Mouse (Mus musculus) forebrain, embryonic 15.5 days (tissue): ENCODE data around the gene Ap2m1. TPM values are rescaled to one million over a fixed set of nuclear protein-coding genes. Genes with fewer than 3 reads are reported as not detected.
"Not testable (repeated sequence)": the region's sequence is repeated elsewhere in the genome, so short reads cannot be mapped to it uniquely, and the experiment has no call there.

Source experiments
- ATAC-seq: fragments of 200-750 bp; cut with Nextera tagmentation; replicated peaks from 2 replicates; pipeline ENCODE4 v1.8.0; 2017; ENCODE audit warnings: mild to moderate bottlenecking, moderate TSS enrichment, moderate library complexity
- H3K27ac ChIP-seq: fragments of 300-500 bp; sonication (generic); replicated peaks from 2 replicates; pipeline ENCODE4 v1.5.1; 2015; ENCODE audit warnings: mild to moderate bottlenecking, inconsistent platforms
- H3K27me3 ChIP-seq: fragments of 300-500 bp; sonication (generic); 2 replicates; pipeline ENCODE4 v1.6.1; 2015; ENCODE audit warnings: inconsistent platforms
- H3K36me3 ChIP-seq: fragments of 300-500 bp; sonication (generic); 2 replicates; pipeline ENCODE4 v1.6.1; 2015; ENCODE audit warnings: mild to moderate bottlenecking, inconsistent platforms
- H3K4me1 ChIP-seq: fragments of 300-500 bp; sonication (generic); 2 replicates; pipeline ENCODE4 v1.6.1; 2015; ENCODE audit warnings: inconsistent platforms
- H3K4me2 ChIP-seq: fragments of 300-500 bp; sonication (generic); replicated peaks from 2 replicates; pipeline ENCODE4 v1.6.1; 2015; ENCODE audit warnings: mild to moderate bottlenecking, inconsistent platforms
- H3K4me3 ChIP-seq: fragments of 300-500 bp; sonication (generic); 2 replicates; pipeline ENCODE4 v1.5.1; 2015; ENCODE audit warnings: mild to moderate bottlenecking, inconsistent platforms
- H3K9ac ChIP-seq: fragments of 300-500 bp; sonication (generic); replicated peaks from 2 replicates; pipeline ENCODE4 v1.6.1; 2015; ENCODE audit warnings: mild to moderate bottlenecking, inconsistent platforms
- H3K9me3 ChIP-seq: fragments of 300-500 bp; sonication (generic); 2 replicates; pipeline ENCODE4 v1.6.1; 2016; ENCODE audit warnings: inconsistent platforms
- WGBS: fragments of 180-500 bp; shearing (Covaris S2); methylation state at CpG from one replicate; pipeline ENCODE4 v1.1.7; 2015; ENCODE audit warnings: mixed read lengths; 5-methylcytosine and 5-hydroxymethylcytosine counted together
- polyA plus RNA-seq: library from polyadenylated mRNA; unstranded; fragments of >200 nt; fragmentation: Nextera tagmentation; extraction: Ambion mirVana; gene quantifications from 2 replicates; pipeline ENCODE4 v1.2.1, GENCODE M21; 2015

The Ap2m1 gene
- 1,124 and 1,145 TPM in 2 replicates for polyA plus RNA-seq

GRCm38 (mm10) chr16:20535296-20536080 is at the start of gene Ap2m1:
Ap2m1 (plus strand) TSS chr16:20535478.
- H3K27me3 ChIP-seq, result no peaks in the 10 kb centered on the region
- H3K4me3 ChIP-seq, result peak within 1 kb of the TSS; percentile 88
- H3K9me3 ChIP-seq, result no peaks in the 10 kb centered on the region
- H3K4me1 ChIP-seq, result peaks cover 26% of the 10 kb centered on the region
- H3K36me3 ChIP-seq, result peaks cover 42% of the 10 kb centered on the region
- peak within 1 kb of the TSS; percentile 80 for H3K27ac ChIP-seq
- under 1% methylated on average over 52 of the region's 52 CpGs for WGBS
- peak within 1 kb of the TSS; percentile 87 for H3K4me2 ChIP-seq
- H3K9ac ChIP-seq, result peak within 1 kb of the TSS; percentile 97
- ATAC-seq, result peak; percentile 99

GRCm38 (mm10) chr16:20486048-20486447 is 49.2 kb upstream of the Ap2m1 start:
- Histone ChIP-seq H3K9ac (no peak overlapping the region), H3K4me2 (no peak overlapping the region), H3K27me3 (no peaks in the 10 kb centered on the region), H3K36me3 (no peaks in the 10 kb centered on the region), H3K4me3 (no peak overlapping the region), H3K9me3 (no peaks in the 10 kb centered on the region), H3K4me1 (no peaks in the 10 kb centered on the region), H3K27ac (no peak overlapping the region)
- WGBS, result 44% methylated on average over 3 of the region's 3 CpGs
- no peak for ATAC-seq

GRCm38 (mm10) chr16:20488151-20488550 is 47.1 kb upstream of the Ap2m1 start:
- no peaks in the 10 kb centered on the region for H3K36me3 ChIP-seq
- no peak overlapping the region for H3K27ac ChIP-seq

GRCm38 (mm10) chr16:20488751-20489150 is 46.5 kb upstream of the Ap2m1 start:
- H3K4me3 ChIP-seq, ATAC-seq, H3K27ac ChIP-seq, H3K4me2 ChIP-seq, H3K27me3 ChIP-seq, H3K36me3 ChIP-seq, H3K9ac ChIP-seq, H3K9me3 ChIP-seq, H3K4me1 ChIP-seq: not testable (repeated sequence)
- WGBS, result 86% methylated on average over 9 of the region's 9 CpGs

More at GRCm38 (mm10) chr16:20488151-20488550, 47.1 kb upstream of the Ap2m1 start:
- WGBS, result 86% methylated on average over 1 of the region's 1 CpGs
- Histone ChIP-seq H3K27me3 (no peaks in the 10 kb centered on the region), H3K4me3 (no peak overlapping the region), H3K4me2 (no peak overlapping the region), H3K4me1 (no peaks in the 10 kb centered on the region), H3K9ac (no peak overlapping the region), H3K9me3 (no peaks in the 10 kb centered on the region)
- ATAC-seq, result no peak

GRCm38 (mm10) chr16:20489233-20489632 is 46.0 kb upstream of the Ap2m1 start:
- Histone ChIP-seq H3K27me3 (no peaks in the 10 kb centered on the region), H3K9me3 (no peaks in the 10 kb centered on the region), H3K4me2 (no peak overlapping the region), H3K4me3 (no peak overlapping the region), H3K36me3 (no peaks in the 10 kb centered on the region), H3K9ac (no peak overlapping the region), H3K27ac (no peak overlapping the region), H3K4me1 (no peaks in the 10 kb centered on the region)
- 75% methylated on average over 2 of the region's 2 CpGs for WGBS
- ATAC-seq, result no peak

- WGBS, result 57% methylated on average over 2 of the region's 2 CpGs
- no peak overlapping the region for H3K27ac ChIP-seq
Observed at GRCm38 (mm10) chr16:20490581-20490980, 44.7 kb upstream of the Ap2m1 start.

GRCm38 (mm10) chr16:20491301-20491700 is 44.0 kb upstream of the Ap2m1 start:
- H3K4me1 ChIP-seq, result no peaks in the 10 kb centered on the region
- H3K4me2 ChIP-seq, result no peak overlapping the region
- no peaks in the 10 kb centered on the region for H3K36me3 ChIP-seq
- no peak overlapping the region for H3K27ac ChIP-seq
- H3K4me3 ChIP-seq, result no peak overlapping the region
- no peak for ATAC-seq
- WGBS, result 84% methylated on average over 2 of the region's 2 CpGs
- H3K9ac ChIP-seq, result no peak overlapping the region
- 0 out of 2 replicates have a peak, but pooled peaks cover 6% of the 10 kb centered on the region for H3K27me3 ChIP-seq
- H3K9me3 ChIP-seq, result no peaks in the 10 kb centered on the region

More at GRCm38 (mm10) chr16:20490581-20490980, 44.7 kb upstream of the Ap2m1 start:
- Histone ChIP-seq H3K36me3 (no peaks in the 10 kb centered on the region), H3K4me2 (no peak overlapping the region), H3K9me3 (no peaks in the 10 kb centered on the region), H3K27me3 (no peaks in the 10 kb centered on the region), H3K4me3 (no peak overlapping the region), H3K9ac (no peak overlapping the region), H3K4me1 (no peaks in the 10 kb centered on the region)
- ATAC-seq, result no peak

GRCm38 (mm10) chr16:20493452-20493851 is 41.8 kb upstream of the Ap2m1 start:
- 78% methylated on average over 2 of the region's 2 CpGs for WGBS
- no peaks in the 10 kb centered on the region for H3K36me3 ChIP-seq
- no peak for ATAC-seq
- no peak overlapping the region for H3K9ac ChIP-seq
- no peaks in the 10 kb centered on the region for H3K9me3 ChIP-seq
- no peak overlapping the region for H3K4me2 ChIP-seq
- H3K27me3 ChIP-seq, result 0 out of 2 replicates have a peak, but pooled peaks cover 15% of the 10 kb centered on the region
- H3K27ac ChIP-seq, result no peak overlapping the region
- H3K4me3 ChIP-seq, result no peak overlapping the region
- H3K4me1 ChIP-seq, result peaks cover 13% of the 10 kb centered on the region

GRCm38 (mm10) chr16:20496671-20497600 is 38.3 kb upstream of the Ap2m1 start:
- Histone ChIP-seq H3K9ac (no peak overlapping the region), H3K27me3 (0 out of 2 replicates have a peak, but pooled peaks cover 15% of the 10 kb centered on the region), H3K27ac (no peak overlapping the region), H3K36me3 (peaks cover 10% of the 10 kb centered on the region), H3K4me1 (peaks cover 23% of the 10 kb centered on the region), H3K4me3 (peak overlapping the region; percentile 20), H3K4me2 (peak overlapping the region; percentile 41), H3K9me3 (no peaks in the 10 kb centered on the region)
- peak; percentile 46 for ATAC-seq
- whole genome bisulfite sequencing, result 21% methylated on average over 25 of the region's 25 CpGs

- H3K9ac ChIP-seq, result peak overlapping the region; percentile 93
- WGBS, result 11% methylated on average over 16 of the region's 16 CpGs
- peak overlapping the region; percentile 85 for H3K27ac ChIP-seq
- peak overlapping the region; percentile 81 for H3K4me3 ChIP-seq
- peaks cover 22% of the 10 kb centered on the region for H3K36me3 ChIP-seq
- peak overlapping the region; percentile 85 for H3K4me2 ChIP-seq
- peaks cover 23% of the 10 kb centered on the region for H3K4me1 ChIP-seq
- ATAC-seq, result no peak
- 0 out of 2 replicates have a peak, but pooled peaks cover 15% of the 10 kb centered on the region for H3K27me3 ChIP-seq
- H3K9me3 ChIP-seq, result no peaks in the 10 kb centered on the region
Observed at GRCm38 (mm10) chr16:20497980-20498676, 37.1 kb upstream of the Ap2m1 start.

- under 1% methylated on average over 49 of the region's 49 CpGs for WGBS
- Histone ChIP-seq H3K9ac (peak within 1 kb of the TSS; percentile 93), H3K4me1 (peaks cover 23% of the 10 kb centered on the region), H3K9me3 (no peaks in the 10 kb centered on the region), H3K27ac (peak within 1 kb of the TSS; percentile 85), H3K27me3 (0 out of 2 replicates have a peak, but pooled peaks cover 15% of the 10 kb centered on the region), H3K4me3 (peak within 1 kb of the TSS; percentile 81), H3K4me2 (peak within 1 kb of the TSS; percentile 85), H3K36me3 (peaks cover 30% of the 10 kb centered on the region)
- ATAC-seq, result peak; percentile 95
Observed at GRCm38 (mm10) chr16:20498677-20499475, 36.4 kb upstream of the Ap2m1 start, which contains the start of gene Eif2b5. Eif2b5 (plus strand) TSS chr16:20498817.
